Mouse (Mus musculus): ENCODE data around the gene Fam32a. TPM values are rescaled to one million over a fixed set of nuclear protein-coding genes. Genes with fewer than 3 reads are reported as not detected.

Fam32a gene
- 90.2 TPM for polyA plus RNA-seq (2021)

DNA sequence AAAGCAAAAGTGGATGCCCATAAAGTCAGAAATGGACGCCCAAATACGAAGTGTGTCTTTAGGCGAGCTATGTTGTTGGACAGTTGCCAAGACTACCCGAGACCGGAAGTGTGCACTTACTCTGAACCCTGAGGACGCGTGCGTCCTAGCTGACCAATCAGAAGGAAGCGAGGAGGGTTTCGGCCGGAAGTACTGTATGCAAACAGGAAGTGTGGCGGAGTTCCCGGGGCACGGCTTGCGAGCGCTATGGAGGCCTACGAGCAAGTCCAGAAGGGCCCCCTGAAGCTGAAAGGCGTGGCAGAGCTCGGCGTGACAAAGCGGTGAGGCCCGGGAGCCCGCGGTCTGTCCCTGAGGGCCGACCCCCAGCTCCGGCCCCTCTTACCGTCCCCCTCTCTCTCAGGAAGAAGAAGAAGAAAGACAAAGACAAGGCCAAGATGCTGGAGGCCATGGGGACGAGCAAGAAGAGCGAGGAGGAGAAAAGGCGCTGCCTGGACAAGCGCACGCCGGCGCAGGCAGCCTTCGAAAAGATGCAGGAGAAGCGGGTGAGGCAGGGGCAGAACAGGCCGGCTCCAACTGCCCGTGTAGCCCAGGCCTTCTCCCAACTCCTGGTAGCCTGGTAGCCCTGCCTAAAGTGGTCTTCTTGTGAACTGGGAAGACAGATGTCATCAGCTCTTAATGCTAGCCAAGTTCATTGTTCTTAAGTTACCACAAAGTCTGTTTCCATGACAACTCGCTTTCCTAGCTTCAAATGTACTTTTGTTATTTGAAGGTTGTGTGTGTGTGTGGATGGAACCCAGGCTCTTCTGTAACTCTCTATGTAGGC is at the start of gene Fam32a:
TSS of gene Fam32a (plus strand) at position 190 of the 823 bp plus-strand sequence.
- in situ Hi-C loops (cut with MboI; ENCODE audit: low pct_unique_long_range_greater_than_20kb) = loop anchor here (10.0 kb wide), 1 partner anchor 1845 kb away; the partner anchor contains the start of gene Comp
- peak; percentile 90 for ATAC-seq

GRCm38 (mm10) chr8:72177346-72177925 is 42.1 kb upstream of the Fam32a start:
- ChIA-PET CTCF (interaction anchor here (1.1 to 2.2 kb wide), 7 partner anchors 8 to 62 kb away, joined by 3 to 7 read pairs (median 5); partner anchors contain the start of genes Ap1m1 and Hsh2d), POLR2A (no interaction called here)
- peak; percentile 73 for TF ChIP-seq CTCF (IDR thresholded peaks at IDR 0.05)
- DNase-seq (ENCODE audit: low read depth, low spot score) (no peak), ATAC-seq (peak; percentile 40)
- H3K27me3 ChIP-seq = no peaks in the 10 kb centered on the region
- in situ Hi-C loops (cut with MboI; ENCODE audit: low pct_unique_long_range_greater_than_20kb) = loop anchor here (10.0 to 25.0 kb wide), 2 partner anchors 187 to 415 kb away; no protein-coding TSS in a partner anchor

More for the DNA sequence above, at the start of gene Fam32a:
- ChIA-PET POLR2A (no interaction called here), CTCF (interaction anchor here (1.6 kb wide), 1 partner anchor 20 kb away, joined by 9 read pairs; the partner anchor contains the start of gene Ap1m1)
- TF ChIP-seq CTCF (IDR thresholded peaks at IDR 0.05) = no peak
- peak; percentile 81 for DNase-seq (ENCODE audit: low read depth, low spot score)
- peaks cover 9% of the 10 kb centered on the region for H3K27me3 ChIP-seq

- in situ Hi-C loops (cut with MboI; ENCODE audit: low pct_unique_long_range_greater_than_20kb) = loop anchor here (25.0 kb wide), 1 partner anchor 421 kb away; no protein-coding TSS in a partner anchor
- ChIA-PET POLR2A (no interaction called here), CTCF (no interaction called here)
- DNase-seq (ENCODE audit: low read depth, low spot score) = no peak
- H3K27me3 ChIP-seq = no peaks in the 10 kb centered on the region
- no peak for ATAC-seq
- TF ChIP-seq CTCF (IDR thresholded peaks at IDR 0.05) = no peak
Observed at GRCm38 (mm10) chr8:72183554-72184202, 35.9 kb upstream of the Fam32a start.

GRCm38 (mm10) chr8:72187793-72188331 is 31.7 kb upstream of the Fam32a start:
- DNase-seq (ENCODE audit: low read depth, low spot score) (no peak), ATAC-seq (no peak)
- TF ChIP-seq CTCF (IDR thresholded peaks at IDR 0.05) = no peak
- POLR2A ChIA-PET = no interaction called here
- in situ Hi-C loops (cut with MboI; ENCODE audit: low pct_unique_long_range_greater_than_20kb) = loop anchor here (25.0 kb wide), 1 partner anchor 426 kb away; no protein-coding TSS in a partner anchor
- CTCF ChIA-PET = no interaction called here
- H3K27me3 ChIP-seq = no peaks in the 10 kb centered on the region

GRCm38 (mm10) chr8:72189417-72190214 is 29.9 kb upstream of the Fam32a start, which contains the start of gene Hsh2d:
TSS of gene Hsh2d (plus strand) at chr8:72189638.
- no peaks in the 10 kb centered on the region for H3K27me3 ChIP-seq
- CTCF ChIA-PET = interaction anchor here (1.2 to 1.3 kb wide), 2 partner anchors 13 to 159 kb away, joined by 3 read pairs; no protein-coding TSS in a partner anchor
- POLR2A ChIA-PET = no interaction called here
- peak; percentile 26 for ATAC-seq
- in situ Hi-C loops (cut with MboI; ENCODE audit: low pct_unique_long_range_greater_than_20kb) = loop anchor here (25.0 kb wide), 1 partner anchor 427 kb away; no protein-coding TSS in a partner anchor
- no peak for DNase-seq (ENCODE audit: low read depth, low spot score)
- TF ChIP-seq CTCF (IDR thresholded peaks at IDR 0.05) = no peak

GRCm38 (mm10) chr8:72190215-72190539 is 29.4 kb upstream of the Fam32a start:
- in situ Hi-C loops (cut with MboI; ENCODE audit: low pct_unique_long_range_greater_than_20kb) = loop anchor here (25.0 kb wide), 1 partner anchor 428 kb away; no protein-coding TSS in a partner anchor
- H3K27me3 ChIP-seq = no peaks in the 10 kb centered on the region
- DNase-seq (ENCODE audit: low read depth, low spot score) (no peak), ATAC-seq (no peak)
- POLR2A ChIA-PET = no interaction called here
- TF ChIP-seq CTCF (IDR thresholded peaks at IDR 0.05) = no peak
- CTCF ChIA-PET = interaction anchor here (1.2 kb wide), 1 partner anchor 13 kb away, joined by 3 read pairs; no protein-coding TSS in a partner anchor

- H3K27me3 ChIP-seq = peaks cover 7% of the 10 kb centered on the region
- ATAC-seq (no peak), DNase-seq (ENCODE audit: low read depth, low spot score) (no peak)
- in situ Hi-C loops (cut with MboI; ENCODE audit: low pct_unique_long_range_greater_than_20kb) = loop anchor here (25.0 kb wide), 1 partner anchor 430 kb away; no protein-coding TSS in a partner anchor
- CTCF ChIA-PET = no interaction called here
- POLR2A ChIA-PET = no interaction called here
- no peak for TF ChIP-seq CTCF (IDR thresholded peaks at IDR 0.05)
Observed at GRCm38 (mm10) chr8:72192065-72192464, 27.5 kb upstream of the Fam32a start.

DNA sequence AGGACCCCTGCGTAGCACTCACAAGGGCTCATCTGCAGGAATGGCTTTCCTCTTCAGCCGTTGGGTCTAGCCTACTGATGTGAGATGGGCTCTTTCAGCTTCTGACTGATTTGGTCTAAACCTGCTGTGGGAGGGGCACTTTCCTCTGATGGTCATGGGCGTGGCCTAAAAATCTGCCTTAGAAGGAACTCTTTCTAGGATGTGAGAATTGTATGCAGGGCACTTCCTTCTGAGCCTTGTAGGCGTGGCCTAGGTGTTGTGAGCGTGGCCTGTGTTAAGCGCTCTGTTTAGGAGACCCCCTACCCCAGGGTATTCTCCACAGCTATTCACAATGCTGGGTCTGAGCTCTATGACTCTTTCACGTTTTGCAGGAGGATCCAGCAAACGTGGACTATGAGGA is 21.5 kb upstream of the Fam32a start:
- DNase-seq (ENCODE audit: low read depth, low spot score) (no peak), ATAC-seq (no peak)
- H3K27me3 ChIP-seq = peaks cover 9% of the 10 kb centered on the region
- no peak for TF ChIP-seq CTCF (IDR thresholded peaks at IDR 0.05)
- ChIA-PET CTCF (interaction anchor here (2.3 kb wide), 1 partner anchor 20 kb away, joined by 4 read pairs; no protein-coding TSS in a partner anchor), POLR2A (interaction anchor here (0.7 kb wide), 1 partner anchor 485 kb away, joined by 3 read pairs; no protein-coding TSS in a partner anchor)
- in situ Hi-C loops (cut with MboI; ENCODE audit: low pct_unique_long_range_greater_than_20kb) = loop anchor here (25.0 kb wide), 1 partner anchor 436 kb away; no protein-coding TSS in a partner anchor

- in situ Hi-C loops (cut with MboI; ENCODE audit: low pct_unique_long_range_greater_than_20kb) = no loop called here
- CTCF ChIA-PET = interaction anchor here (1.4 kb wide), 1 partner anchor 8 kb away, joined by 4 read pairs; no protein-coding TSS in a partner anchor
- peaks cover 13% of the 10 kb centered on the region for H3K27me3 ChIP-seq
- no peak for ATAC-seq
- no peak for TF ChIP-seq CTCF (IDR thresholded peaks at IDR 0.05)
- POLR2A ChIA-PET = no interaction called here
- no peak for DNase-seq (ENCODE audit: low read depth, low spot score)
Observed at GRCm38 (mm10) chr8:72208582-72208981, 10.9 kb upstream of the Fam32a start.
